In the genomic region with DNA sequence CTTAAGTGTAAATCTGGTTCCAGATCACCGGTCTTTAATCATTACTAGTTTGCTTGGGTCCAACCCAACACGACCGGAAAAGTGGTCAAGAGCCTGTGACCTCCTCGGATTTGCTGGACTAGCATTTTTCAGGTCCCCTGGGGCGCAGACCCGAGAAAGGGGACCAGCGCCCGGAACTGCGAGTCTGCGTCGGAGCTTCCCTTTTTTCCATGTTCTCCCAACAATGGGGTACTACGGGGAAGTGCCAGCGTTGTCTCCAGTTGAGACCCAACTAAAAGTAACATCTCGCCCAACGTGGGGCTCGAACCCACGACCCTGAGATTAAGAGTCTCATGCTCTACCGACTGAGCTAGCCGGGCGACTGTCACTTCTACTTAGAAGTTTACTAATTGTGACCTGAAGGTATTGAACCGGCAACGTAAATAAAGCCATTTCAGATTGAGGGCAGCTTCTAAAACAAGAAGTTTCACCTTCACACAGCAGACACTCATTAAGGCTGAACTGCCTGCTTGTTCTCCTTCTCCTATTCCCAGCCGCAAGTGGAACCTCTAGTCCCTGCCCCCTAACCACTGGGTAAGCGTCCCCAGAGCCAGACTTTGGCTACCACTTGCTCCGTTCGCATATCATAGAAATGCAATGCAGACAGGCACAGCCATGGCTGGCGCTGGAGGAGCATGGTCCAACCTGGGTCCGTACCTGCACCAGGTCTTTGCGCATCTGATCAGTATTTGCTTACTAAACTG, we compare ENCODE assay signal across 14 mouse cellular contexts. TPM values are rescaled to one million over a fixed set of nuclear protein-coding genes. Genes with fewer than 3 reads are reported as not detected.
A peak's percentile ranks its signal among the peaks of the same experiment; 100 is the strongest.
DNase-seq lines count a peak whose midpoint lies in the region; ATAC-seq and TF ChIP-seq lines count a peak whose summit lies in the region.
"Not testable (repeated sequence)": the region's sequence is repeated elsewhere in the genome, so short reads cannot be mapped to it uniquely, and the experiment has no call there.
"Had no signal": no experiment of that assay in that cellular context is flagged by ENCODE, and none has a peak within 500 bp of the region (broad histone marks: within the 10 kb centered on the region; RNA-seq: fewer than 3 reads in every experiment).

No protein-coding gene starts in this region.

- TF ChIP-seq POLR2A in ES-Bruce4 (IDR thresholded peaks at IDR 0.05; ENCODE audit: insufficient read depth, low read length): not testable (repeated sequence)

- DNase-seq in embryo, embryonic 10.5 days (ENCODE audit: low spot score): peak; percentile 71
- peak; percentile 5 for DNase-seq in heart, postnatal 4 days
- DNase-seq in kidney, adult 9 months: peak; percentile 41
- peak; percentile 76 for DNase-seq in liver, embryonic 11.5 days (ENCODE audit: low spot score)

- WGBS in forebrain, embryonic 13.5 days: 2% methylated on average over 13 of the region's 29 CpGs
- WGBS in liver, embryonic 11.5 days: under 1% methylated on average over 17 of the region's 29 CpGs
- WGBS in stomach, embryonic 14.5 days: 1% methylated on average over 16 of the region's 29 CpGs

- not testable (repeated sequence) for ATAC-seq in forebrain, embryonic 13.5 days
- peak; percentile 81 for ATAC-seq in liver, embryonic 11.5 days (replicated peaks; ENCODE audit: low FRiP score)
- ATAC-seq in megakaryocyte progenitor cell, adult 5-6 weeks (replicated peaks; ENCODE audit: poor library complexity): peak; percentile 59
- peak; percentile 64; the same call in 1 of the 2 replicates for ATAC-seq in stomach, embryonic 14.5 days (ENCODE audit: insufficient number of reproducible peaks, insufficient read depth, low FRiP score, low read depth)

- 0 out of 2 replicates have a peak overlapping the region, but pooled peaks have one; percentile 7 for H3K4me2 ChIP-seq in forebrain, embryonic 13.5 days
- H3K4me2 ChIP-seq in liver, embryonic 11.5 days: peak overlapping the region; percentile 73
- peak overlapping the region; percentile 16; the same call in 1 of the 2 replicates for H3K4me2 ChIP-seq in stomach, embryonic 14.5 days (replicated peaks; ENCODE audit: low read depth, low read length)

- not testable (repeated sequence) for TF ChIP-seq CTCF in ES-Bruce4 (IDR thresholded peaks at IDR 0.05; ENCODE audit: low read depth, low read length)

- not testable (repeated sequence) for H3K4me1 ChIP-seq in ES-Bruce4 (ENCODE audit: control insufficient read depth, insufficient read depth, low read length); liver, embryonic 11.5 days (replicated peaks; ENCODE audit: control insufficient read depth, insufficient read depth, low read length); stomach, embryonic 14.5 days (ENCODE audit: control insufficient read depth, insufficient read depth, low read length)
- H3K4me1 ChIP-seq in forebrain, embryonic 13.5 days: peaks cover 12% of the 10 kb centered on the region

- H3K27ac ChIP-seq in ES-Bruce4 (ENCODE audit: insufficient read depth, low read length); forebrain, embryonic 13.5 days; liver, embryonic 11.5 days (ENCODE audit: low read depth, low read length); stomach, embryonic 14.5 days (ENCODE audit: low read length): not testable (repeated sequence)

- H3K9ac ChIP-seq in ES-Bruce4 (ENCODE audit: low read depth, poor library complexity, severe bottlenecking): 0 out of 2 replicates have a peak overlapping the region, but pooled peaks have one; percentile 18
- not testable (repeated sequence) for H3K9ac ChIP-seq in forebrain, embryonic 13.5 days; liver, embryonic 11.5 days (ENCODE audit: low read depth, low read length); stomach, embryonic 14.5 days (replicated peaks; ENCODE audit: low read depth, low read length)

- H3K4me3 ChIP-seq in ES-Bruce4 (ENCODE audit: low read depth, low read length): peak overlapping the region; percentile 62
- not testable (repeated sequence) for H3K4me3 ChIP-seq in forebrain, embryonic 13.5 days; stomach, embryonic 14.5 days (ENCODE audit: low read depth, low read length)
- peak overlapping the region; percentile 43 for H3K4me3 ChIP-seq in liver, embryonic 11.5 days (ENCODE audit: low read depth, low read length)

- not testable (repeated sequence) for H3K27me3 ChIP-seq in ES-Bruce4 (ENCODE audit: control insufficient read depth, insufficient read depth, low read length, poor library complexity, severe bottlenecking); liver, embryonic 11.5 days (replicated peaks; ENCODE audit: control insufficient read depth, insufficient read depth, low read length)
- peaks cover 51% of the 10 kb centered on the region for H3K27me3 ChIP-seq in forebrain, embryonic 13.5 days
- peaks cover 13% of the 10 kb centered on the region; the same call in 1 of the 2 replicates for H3K27me3 ChIP-seq in stomach, embryonic 14.5 days (ENCODE audit: control insufficient read depth, insufficient read depth, low read length)

- H3K9me3 ChIP-seq in ES-Bruce4 (replicated peaks; ENCODE audit: control insufficient read depth, insufficient read depth, low read length, poor library complexity, severe bottlenecking); forebrain, embryonic 13.5 days (replicated peaks); liver, embryonic 11.5 days (ENCODE audit: control insufficient read depth, low read length); stomach, embryonic 14.5 days (ENCODE audit: control insufficient read depth, low read depth, low read length): not testable (repeated sequence)

- not testable (repeated sequence) for TF ChIP-seq EP300 in ES-Bruce4 (IDR thresholded peaks at IDR 0.05; ENCODE audit: insufficient read depth, low read depth, low read length)

- H3K36me3 ChIP-seq in ES-Bruce4 (ENCODE audit: control insufficient read depth, insufficient read depth, low read length, poor library complexity, severe bottlenecking); forebrain, embryonic 13.5 days (ENCODE audit: poor library complexity, severe bottlenecking); liver, embryonic 11.5 days (ENCODE audit: control insufficient read depth, insufficient read depth, low read length); stomach, embryonic 14.5 days (ENCODE audit: control insufficient read depth, insufficient read depth, low read length): not testable (repeated sequence)

RNA-seq across cellular contexts. Expression of gene Zfp213, which starts 28.8 kb away (rescaled TPM):
- 4.2 and 4.9 TPM in 2 replicates for polyA plus RNA-seq in ES-Bruce4 (2011; ENCODE audit: insufficient read depth, insufficient read length, low read depth, missing spikeins)
- 20.7 and 22.4 TPM in 2 replicates for polyA plus RNA-seq in forebrain, embryonic 13.5 days (2015; fragmentation: Nextera tagmentation; extraction: Ambion mirVana)
- total RNA-seq in heart, postnatal 4 days (2021): 1 to 10 TPM; 5.8 to 6.3 TPM
- 14.3 and 14.8 TPM in 2 replicates for polyA plus RNA-seq in liver, embryonic 11.5 days (2014; fragmentation: Nextera tagmentation; extraction: Ambion mirVana)
- total RNA-seq in megakaryocyte progenitor cell, adult 5-6 weeks (2015): 3.6 and 5.3 TPM in 2 replicates
- total RNA-seq in megakaryocyte progenitor cell, adult 5-6 weeks (2017): 6.5 and 9.2 TPM in 2 replicates
- 18.1 and 18.9 TPM in 2 replicates for polyA plus RNA-seq in stomach, embryonic 14.5 days (2014; fragmentation: Nextera tagmentation; extraction: Ambion mirVana)

RNA-seq across cellular contexts. Expression of gene Vmn2r117, which starts 55.7 kb away (rescaled TPM):
- not detected in 2 replicates for polyA plus RNA-seq in ES-Bruce4 (2011; ENCODE audit: insufficient read depth, insufficient read length, low read depth, missing spikeins)
- not detected in 2 replicates for polyA plus RNA-seq in forebrain, embryonic 13.5 days (2015; fragmentation: Nextera tagmentation; extraction: Ambion mirVana)
- not detected for total RNA-seq in heart, postnatal 4 days (2021)
- not detected in 2 replicates for polyA plus RNA-seq in liver, embryonic 11.5 days (2014; fragmentation: Nextera tagmentation; extraction: Ambion mirVana)
- not detected in 2 replicates for total RNA-seq in megakaryocyte progenitor cell, adult 5-6 weeks (2015)
- total RNA-seq in megakaryocyte progenitor cell, adult 5-6 weeks (2017): not detected in 2 replicates
- polyA plus RNA-seq in stomach, embryonic 14.5 days (2014; fragmentation: Nextera tagmentation; extraction: Ambion mirVana): not detected in 2 replicates
- total RNA-seq: adrenal gland, adult 18-20 months; gastrocnemius, postnatal 36 days; hindbrain, postnatal 0 days; layer of hippocampus, adult 2 months; left cerebral cortex, postnatal 14 days had no signal
- polyA plus RNA-seq: forebrain, embryonic 16.5 days; hindbrain, postnatal 0 days had no signal

Comparison
In these comparisons a context has a peak if more than half of its experiments do, and no peak if none do; other contexts are left out.
1. DNase-seq: peak in every context shown above with its lines; median percentile 76 in liver, embryonic 11.5 days; 71 in embryo, embryonic 10.5 days; 41 in kidney, adult 9 months; 5 in heart, postnatal 4 days.
2. H3K4me2 ChIP-seq: peak in every context shown above with its lines; median percentile 73 in liver, embryonic 11.5 days; 16 in stomach, embryonic 14.5 days; 7 in forebrain, embryonic 13.5 days.